Mouse (Mus musculus) testis, adult 2 months (tissue): ENCODE measurements at regions not wholly inside any gene's neighbourhood (a gene's known extent, or its start where the extent isn't known, plus 50 kb on each side); places are given as distances from the start of the nearest gene placed in this dataset.

Source experiments
- CTCF ChIP-seq: fragments of 200-500 bp; IDR thresholded peaks from 2 replicates; pipeline ENCODE4 v1.5.1; 2012; ENCODE audit warnings: low read depth, mild to moderate bottlenecking, inconsistent platforms, low read length, moderate library complexity; ENCODE audit not compliant: control insufficient read depth, insufficient read depth, insufficient replicate concordance
- POLR2A ChIP-seq: fragments of 200-500 bp; IDR thresholded peaks from 2 replicates; pipeline ENCODE4 v1.6.1; 2012; ENCODE audit warnings: low read depth, mild to moderate bottlenecking, inconsistent platforms, low read length, moderate library complexity; ENCODE audit not compliant: control insufficient read depth

DNA sequence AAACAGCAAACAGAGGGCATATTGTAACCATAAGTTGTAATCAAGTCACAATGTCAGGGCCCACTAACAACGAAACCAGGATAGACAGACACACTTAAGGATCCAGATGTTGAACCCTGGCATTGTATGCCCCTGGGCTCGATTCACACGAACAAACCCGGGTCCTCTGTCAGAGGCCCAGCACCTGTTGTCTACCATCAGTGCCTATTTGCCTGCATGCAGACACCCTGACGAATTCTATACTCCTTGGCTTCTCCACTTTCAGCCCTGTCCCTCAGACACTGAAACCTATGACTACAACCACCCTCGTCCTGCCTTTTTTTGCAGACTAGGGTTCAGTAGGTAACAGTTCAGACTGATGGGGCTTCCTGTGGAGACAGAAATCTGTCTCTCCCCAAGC, 170.6 kb upstream of the Pkdcc start:
- TF ChIP-seq POLR2A, result no peak
- no peak for TF ChIP-seq CTCF
